Mouse (Mus musculus): ENCODE data around the gene Arsa.

- TF ChIP-seq CTCF (IDR thresholded peaks at IDR 0.05 in 2 of 3, conservative IDR thresholded peaks at IDR 0.05 in 1 of 3; ENCODE audit: control insufficient read depth in 1 of 3, insufficient read depth in 1 of 3, low read depth in 2 of 3, low read length in 3 of 3, poor library complexity in 1 of 3, severe bottlenecking in 1 of 3) (no peak), POLR2A (IDR thresholded peaks at IDR 0.05; ENCODE audit: control insufficient read depth in 1 of 2, insufficient read depth in 1 of 2, low read depth in 1 of 2, low read length in 2 of 2, poor library complexity in 1 of 2) (no peak), E2F4 (IDR thresholded peaks at IDR 0.05; ENCODE audit: borderline replicate concordance, low read depth, low read length) (no peak), POLR2AphosphoS2 (IDR thresholded peaks at IDR 0.05; ENCODE audit: low read length) (no peak), ETS1 (IDR thresholded peaks at IDR 0.05; ENCODE audit: low read depth, low read length) (no peak), USF1 (IDR thresholded peaks at IDR 0.05; ENCODE audit: low read depth, low read length) (no peak), CHD2 (IDR thresholded peaks at IDR 0.05; ENCODE audit: low read length) (no peak)
These were observed 5.7 kb downstream of the Arsa start for GRCm38 (mm10) chr15:89471476-89471875.

All from MEL (cell line).